Mouse (Mus musculus) embryo, embryonic 11.5 days (tissue): Measurements from ENCODE around the gene Thoc5.

Experiments
- DNase-seq: peaks from one replicate; pipeline ENCODE4 v3.0.0-alpha.2; 2012; ENCODE audit warnings: low read depth, low spot score

The Thoc5 gene

GRCm38 (mm10) chr11:4894848-4895816 lies at the start of gene Thoc5:
TSS of gene Thoc5 (plus strand) at chr11:4895320.
- DNase-seq: peak; percentile 75

DNA sequence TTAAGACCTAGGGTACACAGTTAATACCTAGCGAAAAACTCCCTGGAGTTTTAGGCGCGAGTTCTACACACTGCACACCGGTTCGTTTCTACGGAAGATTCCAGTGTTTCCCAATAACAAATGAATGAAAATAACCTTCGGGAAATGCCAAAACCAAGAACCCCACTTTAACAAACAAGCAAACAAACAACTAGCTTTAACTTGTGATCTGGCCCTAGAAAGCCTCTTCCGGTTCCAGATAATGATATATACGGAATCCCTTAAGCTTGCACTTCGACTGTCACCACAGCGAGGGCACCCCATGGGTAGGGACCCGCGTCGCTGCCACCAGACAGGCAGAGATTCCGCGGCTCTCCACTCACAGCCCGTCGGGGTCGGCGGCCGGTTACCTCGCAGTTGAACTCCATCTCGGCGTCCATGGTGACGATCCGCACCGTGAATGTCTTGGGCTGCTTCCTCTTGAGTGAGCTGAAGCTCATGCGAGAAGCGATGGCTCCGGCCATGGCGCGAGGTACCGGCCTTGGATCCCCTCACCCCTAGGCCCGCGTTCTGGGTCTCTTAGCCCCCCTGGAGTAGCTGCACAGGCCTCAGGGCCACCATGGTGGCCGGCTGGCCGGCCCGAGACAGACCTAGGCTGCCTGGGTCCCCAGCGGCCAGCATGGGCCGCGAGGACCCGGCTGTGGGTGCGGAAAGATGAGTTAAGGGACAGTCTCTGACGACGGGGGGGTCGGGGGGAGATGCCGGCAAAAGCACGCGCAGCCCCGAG lies 46.5 kb upstream of the Thoc5 start:
- peak; percentile 24 for DNase-seq

- peak; percentile 96 for DNase-seq
Measured at GRCm38 (mm10) chr11:4849258-4849943, 45.7 kb upstream of the Thoc5 start, which contains the start of gene Nf2. TSS of gene Nf2 (minus strand) at chr11:4849536.

- DNase-seq: no peak
Measured at GRCm38 (mm10) chr11:4850404-4850803, 44.7 kb upstream of the Thoc5 start.

- no peak for DNase-seq
Measured at GRCm38 (mm10) chr11:4853021-4853420, 42.1 kb upstream of the Thoc5 start.

- DNase-seq: no peak
Measured at GRCm38 (mm10) chr11:4854181-4854580, 40.9 kb upstream of the Thoc5 start.

DNA sequence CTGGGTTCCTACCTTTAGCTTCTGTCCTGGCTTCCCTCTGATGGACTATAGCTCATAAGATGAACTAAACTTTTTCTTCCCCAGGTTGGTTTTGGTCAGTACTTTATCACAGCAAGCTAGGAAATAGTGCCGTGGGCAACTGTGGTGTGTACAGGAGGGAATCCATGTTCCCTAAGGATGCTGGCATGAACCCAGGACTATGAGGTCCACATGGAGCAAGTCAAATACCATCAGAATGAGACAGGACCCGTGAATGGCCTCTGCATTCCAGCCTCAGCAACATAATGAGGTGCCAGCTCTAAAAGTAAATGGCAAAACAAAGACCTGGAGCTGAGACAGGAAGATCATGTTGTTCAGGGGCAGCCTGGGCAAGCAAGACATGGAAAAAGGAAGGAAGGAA lies 36.7 kb upstream of the Thoc5 start:
- DNase-seq: no peak

GRCm38 (mm10) chr11:4860986-4861385 lies 34.1 kb upstream of the Thoc5 start:
- DNase-seq: no peak

DNA sequence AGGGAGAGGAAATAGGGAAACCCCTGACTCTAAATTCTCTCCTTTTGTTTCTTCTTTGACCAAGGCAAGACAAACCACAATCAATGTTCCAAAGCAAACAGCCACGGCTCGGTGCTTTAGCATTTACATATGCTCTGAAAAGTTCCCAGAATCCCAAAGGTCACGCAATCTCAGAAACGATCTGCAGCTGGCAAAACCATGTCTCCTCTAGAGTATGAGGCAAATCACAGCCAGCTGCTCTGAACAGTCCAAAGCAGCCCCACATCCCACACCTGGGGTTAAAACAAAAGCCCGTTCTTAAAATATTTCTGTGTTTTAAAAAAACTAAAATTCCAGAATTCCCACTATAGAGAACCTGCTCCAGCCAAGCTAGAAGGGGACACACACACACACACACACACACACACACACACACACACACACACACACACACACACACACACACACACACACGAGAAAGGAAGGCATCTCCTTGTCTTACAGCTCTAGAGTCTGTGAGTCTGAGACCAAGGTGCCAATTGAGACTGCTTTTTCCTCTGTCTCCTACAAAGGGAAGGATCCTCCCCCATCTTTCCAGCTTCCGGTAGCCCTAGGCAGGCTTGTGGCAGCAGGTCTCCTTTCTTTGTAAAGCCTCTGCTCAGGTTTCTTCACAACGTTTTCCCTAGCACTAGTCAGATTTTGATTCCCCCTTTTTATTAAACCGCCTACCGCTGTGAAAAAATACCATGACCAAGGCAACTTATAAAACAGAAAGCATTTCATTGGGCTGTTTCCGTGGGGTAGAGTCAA lies 33.1 kb upstream of the Thoc5 start:
- DNase-seq: no peak

- DNase-seq: no peak
Measured at GRCm38 (mm10) chr11:4862730-4863129, 32.4 kb upstream of the Thoc5 start.

DNA sequence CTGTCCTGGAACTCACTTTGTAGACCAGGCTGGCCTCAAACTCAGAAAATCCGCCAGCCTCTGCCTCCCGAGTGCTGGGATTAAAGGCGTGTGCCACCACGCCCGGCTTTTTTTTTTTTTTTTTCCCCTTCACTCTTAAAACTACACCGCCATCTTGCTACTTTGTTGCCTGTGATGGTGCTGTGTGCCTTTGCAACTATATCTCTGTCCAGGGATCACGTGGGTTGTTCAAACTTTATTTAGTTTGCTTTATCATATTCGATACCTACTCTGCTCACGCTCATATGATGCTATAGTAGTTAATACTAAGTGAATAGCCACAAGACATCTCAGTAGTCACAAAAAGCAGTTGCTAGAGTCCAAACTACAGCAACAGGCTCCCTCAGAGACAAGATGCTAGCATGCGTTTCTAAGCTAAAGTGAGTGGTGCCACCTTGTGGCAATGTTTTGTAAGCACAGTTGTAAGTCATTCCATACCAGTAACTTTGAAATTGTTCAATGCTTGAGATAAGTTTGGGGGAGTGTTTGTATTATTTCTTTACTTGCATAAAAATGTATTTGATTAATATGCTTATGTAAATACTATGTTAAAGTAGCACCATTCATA lies 29.4 kb upstream of the Thoc5 start:
- DNase-seq: peak; percentile 69

- peak; percentile 73 for DNase-seq
Measured at GRCm38 (mm10) chr11:4873755-4874475, 21.2 kb upstream of the Thoc5 start, which contains the start of gene Nipsnap1. TSS of gene Nipsnap1 (plus strand) at chr11:4873951.

DNA sequence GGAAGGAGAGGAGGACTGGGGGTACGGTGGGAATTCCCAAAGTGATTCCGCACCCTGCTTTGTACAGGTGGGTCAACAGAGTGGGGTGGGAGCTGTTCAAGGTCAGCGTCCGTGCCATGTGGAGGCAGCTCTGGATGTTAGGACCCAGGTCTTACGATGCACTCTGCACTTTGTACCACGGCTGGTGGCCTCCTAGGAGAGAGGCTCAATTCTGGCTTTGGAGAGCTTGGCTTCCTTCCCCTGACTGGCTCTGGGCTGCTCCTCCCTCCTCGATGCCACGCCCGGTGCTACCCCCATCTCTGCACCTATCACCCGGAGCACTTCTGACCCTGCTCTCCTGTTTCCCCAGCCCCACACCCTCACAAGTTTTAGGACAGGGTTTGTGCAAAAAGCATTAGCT lies 20.6 kb upstream of the Thoc5 start:
- DNase-seq: no peak

DNA sequence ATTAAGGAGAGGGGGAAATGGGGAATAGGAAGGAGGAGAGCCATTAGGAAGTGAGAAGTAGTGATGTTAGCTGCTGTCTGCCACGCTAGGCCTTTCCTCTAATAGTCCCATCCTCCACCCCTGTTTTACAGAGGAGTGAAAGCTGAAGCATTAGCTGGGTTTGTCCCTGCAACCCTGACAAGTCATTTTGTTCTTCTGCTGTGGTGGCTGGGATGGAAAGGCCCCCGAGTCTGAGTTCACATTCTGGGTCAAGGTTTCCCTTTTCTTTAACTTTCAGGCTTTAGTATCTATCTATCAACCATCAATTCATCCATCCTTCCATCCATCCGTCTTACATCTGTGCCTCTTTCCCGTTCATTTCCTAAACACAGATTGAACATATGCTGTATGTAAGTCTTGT lies 14.0 kb upstream of the Thoc5 start:
- no peak for DNase-seq

- DNase-seq: no peak
Measured at GRCm38 (mm10) chr11:4882892-4883627, 12.1 kb upstream of the Thoc5 start.

DNA sequence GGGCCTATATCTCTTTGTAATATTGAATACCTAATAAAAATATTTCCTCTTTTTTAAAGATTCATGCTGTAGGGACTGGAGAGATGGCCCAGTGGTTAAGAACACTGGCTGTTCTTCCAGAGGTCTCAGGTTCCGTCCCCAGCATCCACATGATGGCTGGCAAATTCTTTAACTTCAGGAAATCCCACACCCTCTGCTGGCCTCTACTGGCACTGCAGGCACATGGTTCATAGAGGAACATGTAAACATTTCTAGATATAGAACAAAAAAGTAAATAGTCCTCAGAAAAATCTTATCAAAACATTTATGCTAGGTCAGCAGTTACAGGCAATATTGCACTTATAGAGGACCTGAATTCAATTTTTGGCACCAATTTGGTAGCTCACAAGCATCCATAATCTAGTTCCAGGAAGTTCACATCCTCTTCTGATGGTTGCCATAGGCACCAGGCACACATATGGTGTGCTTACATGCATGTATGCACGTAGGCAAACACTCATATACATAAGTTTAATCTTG lies 9.7 kb upstream of the Thoc5 start:
- no peak for DNase-seq

- no peak for DNase-seq
Measured at GRCm38 (mm10) chr11:4886987-4887386, 8.1 kb upstream of the Thoc5 start.

GRCm38 (mm10) chr11:4900437-4900836 lies 5.3 kb downstream of the Thoc5 start:
- DNase-seq: no peak

DNA sequence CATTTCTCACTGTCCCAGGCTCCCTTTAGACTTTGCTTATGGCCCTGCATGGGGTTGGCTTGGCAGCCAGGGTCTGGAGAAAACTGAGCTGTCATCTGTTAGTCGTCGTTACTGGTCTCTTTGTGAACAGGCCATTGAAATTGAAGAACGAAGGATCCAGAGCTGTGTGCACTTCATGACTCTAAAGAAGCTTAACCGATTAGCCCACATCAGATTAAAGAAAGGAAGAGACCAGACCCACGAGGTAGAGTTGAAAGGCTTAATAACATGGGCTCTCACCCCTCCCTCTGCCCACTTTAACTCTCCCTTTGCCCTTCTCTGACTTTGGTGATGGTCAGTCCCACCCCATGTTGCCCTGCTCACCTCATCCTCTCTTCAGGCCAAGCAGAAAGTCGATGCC lies 6.8 kb downstream of the Thoc5 start:
- no peak for DNase-seq
